Mouse (Mus musculus) forebrain, embryonic 14.5 days (tissue): ENCODE results near the gene Cd200r1. TPM values are rescaled to one million over a fixed set of nuclear protein-coding genes. Genes with fewer than 3 reads are reported as not detected.

Source experiments
- ATAC-seq: fragments of 200-750 bp; cut with Nextera tagmentation; 2 replicates; pipeline ENCODE4 v1.8.0; 2017; ENCODE audit warnings: mild to moderate bottlenecking, moderate library complexity
- DNase-seq: peaks from one replicate; pipeline ENCODE4 v3.0.0-alpha.2; 2015; ENCODE audit warnings: low spot score
- H3K27ac ChIP-seq: fragments of 300-500 bp; sonication (generic); 2 replicates; pipeline ENCODE4 v1.5.1; 2014; ENCODE audit warnings: low read depth, mild to moderate bottlenecking, control low read depth, low read length, moderate library complexity
- H3K27me3 ChIP-seq: fragments of 300-500 bp; sonication (generic); replicated peaks from 2 replicates; pipeline ENCODE4 v1.6.1; 2014; ENCODE audit warnings: low read length, control low read depth, mixed read lengths; ENCODE audit not compliant: control insufficient read depth, insufficient read depth
- H3K36me3 ChIP-seq: fragments of 300-500 bp; sonication (generic); 2 replicates; pipeline ENCODE4 v1.6.1; 2014; ENCODE audit warnings: low read length, control low read depth; ENCODE audit not compliant: control insufficient read depth, insufficient read depth
- H3K4me1 ChIP-seq: fragments of 300-500 bp; sonication (generic); 2 replicates; pipeline ENCODE4 v1.6.1; 2014; ENCODE audit warnings: antibody characterized with exemption, low read length, control low read depth; ENCODE audit not compliant: control insufficient read depth, insufficient read depth
- H3K4me2 ChIP-seq: fragments of 300-500 bp; sonication (generic); 2 replicates; pipeline ENCODE4 v1.6.1; 2014; ENCODE audit warnings: mild to moderate bottlenecking, control low read depth, low read length
- H3K4me3 ChIP-seq: fragments of 300-500 bp; sonication (generic); 2 replicates; pipeline ENCODE4 v1.5.1; 2014; ENCODE audit warnings: low read depth, low read length, control low read depth
- H3K9ac ChIP-seq: fragments of 300-500 bp; sonication (generic); 2 replicates; pipeline ENCODE4 v1.6.1; 2014; ENCODE audit warnings: mild to moderate bottlenecking, low read length, control low read depth, moderate library complexity
- H3K9me3 ChIP-seq: fragments of 300-500 bp; sonication (generic); replicated peaks from 2 replicates; pipeline ENCODE4 v1.6.1; 2016; ENCODE audit warnings: low read length, control low read depth, mixed read lengths; ENCODE audit not compliant: control insufficient read depth
- WGBS: fragments of 180-500 bp; shearing (Covaris S2); extraction: QIAGEN DNeasy Blood & Tissue Kit; methylation state at CpG from one replicate; pipeline ENCODE4 v1.1.7; 2014; 5-methylcytosine and 5-hydroxymethylcytosine counted together
- polyA plus RNA-seq: library from polyadenylated mRNA; unstranded; fragments of >200 nt; fragmentation: Nextera tagmentation; extraction: Ambion mirVana; gene quantifications from 2 replicates; pipeline ENCODE4 v1.2.1, GENCODE M21; 2014

Gene Cd200r1
- 0.70 and 1.1 TPM in 2 replicates for polyA plus RNA-seq

GRCm38 (mm10) chr16:44765555-44766319 is at the start of gene Cd200r1:
TSS of gene Cd200r1 (plus strand) at chr16:44765736.
- WGBS: 82% methylated on average over 22 of the region's 22 CpGs

GRCm38 (mm10) chr16:44716305-44717140 is 49.0 kb upstream of the Cd200r1 start:
- no peaks in the 10 kb centered on the region for H3K9me3 ChIP-seq
- no peak overlapping the region for H3K4me2 ChIP-seq
- WGBS: 19% methylated on average over 10 of the region's 10 CpGs
- peaks cover 7% of the 10 kb centered on the region; the same call in 1 of the 2 replicates for H3K4me1 ChIP-seq
- H3K27ac ChIP-seq: peak overlapping the region; percentile 35; the same call in 1 of the 2 replicates
- H3K27me3 ChIP-seq: no peaks in the 10 kb centered on the region
- peaks cover 14% of the 10 kb centered on the region for H3K36me3 ChIP-seq
- H3K4me3 ChIP-seq: no peak overlapping the region
- peak; percentile 82 for DNase-seq
- peak; percentile 85 for ATAC-seq
- H3K9ac ChIP-seq: no peak overlapping the region

More at GRCm38 (mm10) chr16:44765555-44766319, at the start of gene Cd200r1:
- no peaks in the 10 kb centered on the region for H3K27me3 ChIP-seq
- no peak for DNase-seq
- H3K36me3 ChIP-seq: no peaks in the 10 kb centered on the region
- no peaks in the 10 kb centered on the region for H3K4me1 ChIP-seq
- no peaks in the 10 kb centered on the region for H3K9me3 ChIP-seq
- no peak for ATAC-seq
- H3K27ac ChIP-seq: no peak within 1 kb of the TSS
- H3K4me3 ChIP-seq: no peak within 1 kb of the TSS
- H3K4me2 ChIP-seq: no peak within 1 kb of the TSS
- no peak within 1 kb of the TSS for H3K9ac ChIP-seq

- no peak overlapping the region for H3K9ac ChIP-seq
- 66% methylated on average over 2 of the region's 2 CpGs for WGBS
- ATAC-seq: peak; percentile 40
These were observed 48.3 kb upstream of the Cd200r1 start for GRCm38 (mm10) chr16:44717141-44717634.

GRCm38 (mm10) chr16:44717838-44718237 is 47.7 kb upstream of the Cd200r1 start:
- no peak for ATAC-seq
- Histone ChIP-seq H3K4me2 (no peak overlapping the region), H3K4me3 (no peak overlapping the region), H3K36me3 (peaks cover 14% of the 10 kb centered on the region), H3K9me3 (no peaks in the 10 kb centered on the region), H3K9ac (no peak overlapping the region), H3K27ac (no peak overlapping the region), H3K27me3 (no peaks in the 10 kb centered on the region), H3K4me1 (peaks cover 7% of the 10 kb centered on the region; the same call in 1 of the 2 replicates)
- peak; percentile 52 for DNase-seq
- WGBS: 71% methylated on average over 2 of the region's 2 CpGs

More at GRCm38 (mm10) chr16:44717141-44717634, 48.3 kb upstream of the Cd200r1 start:
- Histone ChIP-seq H3K27me3 (no peaks in the 10 kb centered on the region), H3K4me2 (no peak overlapping the region), H3K27ac (no peak overlapping the region), H3K4me1 (peaks cover 7% of the 10 kb centered on the region; the same call in 1 of the 2 replicates), H3K36me3 (peaks cover 14% of the 10 kb centered on the region), H3K4me3 (no peak overlapping the region), H3K9me3 (no peaks in the 10 kb centered on the region)
- DNase-seq: no peak

- ATAC-seq (no peak), DNase-seq (no peak)
- H3K4me3 ChIP-seq: no peak overlapping the region
- H3K4me1 ChIP-seq: peaks cover 15% of the 10 kb centered on the region
- H3K9me3 ChIP-seq: no peaks in the 10 kb centered on the region
- peaks cover 14% of the 10 kb centered on the region for H3K36me3 ChIP-seq
- no peak overlapping the region for H3K9ac ChIP-seq
- WGBS: 79% methylated on average over 7 of the region's 7 CpGs
- H3K4me2 ChIP-seq: no peak overlapping the region
- no peak overlapping the region for H3K27ac ChIP-seq
- H3K27me3 ChIP-seq: no peaks in the 10 kb centered on the region
These were observed 46.2 kb upstream of the Cd200r1 start for GRCm38 (mm10) chr16:44719349-44719748.

GRCm38 (mm10) chr16:44720518-44720917 is 45.0 kb upstream of the Cd200r1 start:
- H3K4me2 ChIP-seq: no peak overlapping the region
- H3K4me1 ChIP-seq: peaks cover 20% of the 10 kb centered on the region
- H3K36me3 ChIP-seq: peaks cover 14% of the 10 kb centered on the region
- no peaks in the 10 kb centered on the region for H3K27me3 ChIP-seq
- DNase-seq (peak; percentile 50), ATAC-seq (no peak)
- WGBS: 75% methylated on average over 3 of the region's 3 CpGs
- H3K27ac ChIP-seq: no peak overlapping the region
- H3K9ac ChIP-seq: no peak overlapping the region
- H3K4me3 ChIP-seq: no peak overlapping the region
- no peaks in the 10 kb centered on the region for H3K9me3 ChIP-seq

- H3K9me3 ChIP-seq: no peaks in the 10 kb centered on the region
- WGBS: 89% methylated on average over 2 of the region's 2 CpGs
- H3K4me1 ChIP-seq: peaks cover 13% of the 10 kb centered on the region; the same call in 1 of the 2 replicates
- ATAC-seq (no peak), DNase-seq (no peak)
- H3K9ac ChIP-seq: no peak overlapping the region
- no peak overlapping the region for H3K4me3 ChIP-seq
- no peaks in the 10 kb centered on the region for H3K27me3 ChIP-seq
- H3K36me3 ChIP-seq: peaks cover 16% of the 10 kb centered on the region
- no peak overlapping the region for H3K4me2 ChIP-seq
- H3K27ac ChIP-seq: no peak overlapping the region
These were observed 42.9 kb upstream of the Cd200r1 start for GRCm38 (mm10) chr16:44722666-44723065.

- Histone ChIP-seq H3K36me3 (peaks cover 22% of the 10 kb centered on the region), H3K27ac (peak within 1 kb of the TSS; percentile 88), H3K27me3 (no peaks in the 10 kb centered on the region), H3K9me3 (no peaks in the 10 kb centered on the region), H3K4me3 (peak within 1 kb of the TSS; percentile 83), H3K4me2 (peak within 1 kb of the TSS; percentile 74), H3K9ac (peak within 1 kb of the TSS; percentile 81), H3K4me1 (peaks cover 13% of the 10 kb centered on the region; the same call in 1 of the 2 replicates)
- under 1% methylated on average over 56 of the region's 64 CpGs for WGBS
- DNase-seq (peak; percentile 94), ATAC-seq (peak; percentile 98)
These were observed 41.3 kb upstream of the Cd200r1 start, which contains the start of gene Nepro for GRCm38 (mm10) chr16:44724083-44724787. TSS of gene Nepro (plus strand) at chr16:44724301.
